Mouse (Mus musculus): ENCODE results near the gene Trub1.

DNA sequence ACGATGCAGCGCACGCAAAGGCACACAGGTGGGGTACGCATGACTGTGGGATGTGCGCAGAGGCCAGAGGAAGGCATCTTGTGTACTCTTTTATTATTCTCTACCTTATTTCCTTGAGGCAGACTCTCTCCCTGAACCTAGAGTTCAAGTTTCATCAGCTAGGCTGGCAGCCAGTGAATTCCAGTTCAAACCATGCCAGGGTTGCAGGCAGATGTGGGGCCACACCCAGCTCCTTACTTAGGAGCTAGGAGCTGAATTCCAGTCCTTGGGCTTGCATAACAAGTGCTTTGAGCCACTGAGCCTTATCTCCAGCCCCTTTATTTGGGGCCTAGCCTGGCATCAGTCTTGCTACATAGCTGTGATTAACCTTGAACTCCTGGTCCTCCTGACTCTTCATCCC lies 13.4 kb upstream of the Trub1 start:
- TF ChIP-seq EP300 (IDR thresholded peaks at IDR 0.05; ENCODE audit: low read depth) (no peak), CTCF (IDR thresholded peaks at IDR 0.05; ENCODE audit: low read depth) (no peak)
